Mouse (Mus musculus): ENCODE results near the gene Xirp1.
A peak's percentile ranks its signal among the peaks of the same experiment; 100 is the strongest.

Xirp1 gene

GRCm38 (mm10) chr9:120023086-120023811 lies at the start of gene Xirp1:
TSS of gene Xirp1 (minus strand) at chr9:120023598.
- DNase-seq (ENCODE audit: low read depth, low spot score), result no peak

- DNase-seq (ENCODE audit: low read depth, low spot score), result peak; percentile 62
These were observed 49.8 kb upstream of the Xirp1 start for GRCm38 (mm10) chr9:120073169-120073568.

- DNase-seq (ENCODE audit: low read depth, low spot score), result no peak
These were observed 47.9 kb upstream of the Xirp1 start for GRCm38 (mm10) chr9:120071251-120071650.

GRCm38 (mm10) chr9:120069779-120070178 lies 46.4 kb upstream of the Xirp1 start, which contains the start of gene Cx3cr1:
TSS of gene Cx3cr1 (minus strand) at chr9:120069879.
- DNase-seq (ENCODE audit: low read depth, low spot score), result no peak

- no peak for DNase-seq (ENCODE audit: low read depth, low spot score)
These were observed 44.6 kb upstream of the Xirp1 start for GRCm38 (mm10) chr9:120068047-120068446.

- DNase-seq (ENCODE audit: low read depth, low spot score), result no peak
These were observed 44.2 kb upstream of the Xirp1 start for GRCm38 (mm10) chr9:120067609-120068008.

- no peak for DNase-seq (ENCODE audit: low read depth, low spot score)
These were observed 40.9 kb upstream of the Xirp1 start for GRCm38 (mm10) chr9:120064317-120064716.

GRCm38 (mm10) chr9:120058730-120059129 lies 35.3 kb upstream of the Xirp1 start:
- no peak for DNase-seq (ENCODE audit: low read depth, low spot score)

GRCm38 (mm10) chr9:120056201-120056600 lies 32.8 kb upstream of the Xirp1 start:
- no peak for DNase-seq (ENCODE audit: low read depth, low spot score)

GRCm38 (mm10) chr9:120054545-120055277 lies 31.3 kb upstream of the Xirp1 start:
- peak; percentile 1 for DNase-seq (ENCODE audit: low read depth, low spot score)

GRCm38 (mm10) chr9:120049407-120049806 lies 26.0 kb upstream of the Xirp1 start:
- no peak for DNase-seq (ENCODE audit: low read depth, low spot score)

GRCm38 (mm10) chr9:120048495-120048894 lies 25.1 kb upstream of the Xirp1 start:
- DNase-seq (ENCODE audit: low read depth, low spot score), result no peak

- DNase-seq (ENCODE audit: low read depth, low spot score), result no peak
These were observed 19.7 kb upstream of the Xirp1 start for GRCm38 (mm10) chr9:120043115-120043514.

GRCm38 (mm10) chr9:120037414-120037813 lies 14.0 kb upstream of the Xirp1 start:
- DNase-seq (ENCODE audit: low read depth, low spot score), result no peak

- no peak for DNase-seq (ENCODE audit: low read depth, low spot score)
These were observed 11.0 kb upstream of the Xirp1 start for GRCm38 (mm10) chr9:120034375-120034774.

GRCm38 (mm10) chr9:120032710-120033109 lies 9.3 kb upstream of the Xirp1 start:
- DNase-seq (ENCODE audit: low read depth, low spot score), result no peak

GRCm38 (mm10) chr9:120030421-120030820 lies 7.0 kb upstream of the Xirp1 start:
- no peak for DNase-seq (ENCODE audit: low read depth, low spot score)

- DNase-seq (ENCODE audit: low read depth, low spot score), result no peak
These were observed 6.5 kb upstream of the Xirp1 start for GRCm38 (mm10) chr9:120029880-120030279.

GRCm38 (mm10) chr9:120027401-120028151 lies 4.2 kb upstream of the Xirp1 start:
- DNase-seq (ENCODE audit: low read depth, low spot score), result peak; percentile 59

- no peak for DNase-seq (ENCODE audit: low read depth, low spot score)
These were observed 1.2 kb upstream of the Xirp1 start for GRCm38 (mm10) chr9:120024625-120025024.

GRCm38 (mm10) chr9:120024171-120024570 lies 773 bp upstream of the Xirp1 start:
- DNase-seq (ENCODE audit: low read depth, low spot score), result no peak

- DNase-seq (ENCODE audit: low read depth, low spot score), result no peak
These were observed 2.2 kb downstream of the Xirp1 start for GRCm38 (mm10) chr9:120021164-120021563.
